ENCODE assay signal across 9 mouse cellular contexts in the genomic region with DNA sequence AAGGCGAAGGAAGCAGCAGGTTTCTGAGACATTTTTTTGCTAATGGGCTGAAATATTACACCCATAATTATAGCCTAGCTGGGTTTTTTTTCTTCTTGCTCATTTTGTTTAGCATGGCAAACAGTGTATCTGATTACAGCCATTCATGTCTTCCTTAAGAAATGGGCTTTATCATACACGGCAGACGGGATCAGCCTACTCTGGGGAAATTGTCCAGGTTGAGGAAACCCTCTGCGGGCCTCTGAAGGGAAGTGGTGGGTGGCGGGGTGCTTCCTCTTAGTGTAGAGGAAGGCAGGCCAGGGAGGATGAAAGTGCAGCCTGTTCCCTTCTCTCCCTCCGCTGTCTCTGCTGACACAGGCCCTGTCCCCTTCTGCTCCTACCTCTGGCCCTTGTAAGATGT.
DNase-seq lines count a peak whose midpoint lies in the region; ATAC-seq lines count a peak whose summit lies in the region.
"Had no signal": no experiment of that assay in that cellular context is flagged by ENCODE, and none has a peak within 500 bp of the region (broad histone marks: within the 10 kb centered on the region; RNA-seq: fewer than 3 reads in every experiment).

No protein-coding gene starts in this region.

- H3K27ac ChIP-seq in intestine, embryonic 15.5 days: no peak overlapping the region

- ATAC-seq in intestine, embryonic 15.5 days: no peak

- intact Hi-C loops in heart, postnatal 10 days (cut with DNase I): no loop called here

- 51% methylated on average over 6 of the region's 6 CpGs for WGBS in intestine, embryonic 15.5 days

- peak; percentile 19 to 44 for DNase-seq in adrenal gland, postnatal 36 days
- DNase-seq in adrenal gland, adult 18-20 months (ENCODE audit: low spot score in 2 of 2): no peak
- peak; percentile 31 for DNase-seq in A20 (ENCODE audit: low read depth, low spot score)
- DNase-seq in heart, postnatal 10 days: peak; percentile 38 to 39
- peak; percentile 46 to 62 for DNase-seq in monocyte, adult 2 months (ENCODE audit: low read depth in 1 of 2, low spot score in 2 of 2)
- DNase-seq in cerebellum, adult 11-12 months: no peak
- no peak for DNase-seq in cerebellum, adult 9-10 months

- H3K4me1 ChIP-seq in intestine, embryonic 15.5 days (replicated peaks): no peaks in the 10 kb centered on the region

- no peak overlapping the region for H3K9ac ChIP-seq in intestine, embryonic 15.5 days

- no peaks in the 10 kb centered on the region for H3K27me3 ChIP-seq in intestine, embryonic 15.5 days (replicated peaks)
- H3K27me3 ChIP-seq: CH12.LX had no signal

- no peaks in the 10 kb centered on the region for H3K9me3 ChIP-seq in intestine, embryonic 15.5 days

- no peak overlapping the region for H3K4me3 ChIP-seq in intestine, embryonic 15.5 days (replicated peaks)

- no peak overlapping the region for H3K4me2 ChIP-seq in intestine, embryonic 15.5 days (replicated peaks)

- H3K36me3 ChIP-seq in intestine, embryonic 15.5 days: no peaks in the 10 kb centered on the region

Comparison
In these comparisons a context has a peak if more than half of its experiments do, and no peak if none do; other contexts are left out.
1. DNase-seq: peak in adrenal gland, postnatal 36 days (2 of 2), A20 (single experiment), heart, postnatal 10 days (2 of 2) and monocyte, adult 2 months (2 of 2); none in adrenal gland, adult 18-20 months (0 of 2), cerebellum, adult 11-12 months (single experiment) and cerebellum, adult 9-10 months (single experiment).